Mouse (Mus musculus) cerebellum, adult 18-20 months (tissue): ENCODE results near the gene Cd72.

Experiments
- DNase-seq, 2 experiments: peaks; one replicate each; pipeline ENCODE4 v3.0.0; 2021

The Cd72 gene

GRCm38 (mm10) chr4:43426487-43426886 is 27.9 kb downstream of the Cd72 start:
- no peak for DNase-seq

DNA sequence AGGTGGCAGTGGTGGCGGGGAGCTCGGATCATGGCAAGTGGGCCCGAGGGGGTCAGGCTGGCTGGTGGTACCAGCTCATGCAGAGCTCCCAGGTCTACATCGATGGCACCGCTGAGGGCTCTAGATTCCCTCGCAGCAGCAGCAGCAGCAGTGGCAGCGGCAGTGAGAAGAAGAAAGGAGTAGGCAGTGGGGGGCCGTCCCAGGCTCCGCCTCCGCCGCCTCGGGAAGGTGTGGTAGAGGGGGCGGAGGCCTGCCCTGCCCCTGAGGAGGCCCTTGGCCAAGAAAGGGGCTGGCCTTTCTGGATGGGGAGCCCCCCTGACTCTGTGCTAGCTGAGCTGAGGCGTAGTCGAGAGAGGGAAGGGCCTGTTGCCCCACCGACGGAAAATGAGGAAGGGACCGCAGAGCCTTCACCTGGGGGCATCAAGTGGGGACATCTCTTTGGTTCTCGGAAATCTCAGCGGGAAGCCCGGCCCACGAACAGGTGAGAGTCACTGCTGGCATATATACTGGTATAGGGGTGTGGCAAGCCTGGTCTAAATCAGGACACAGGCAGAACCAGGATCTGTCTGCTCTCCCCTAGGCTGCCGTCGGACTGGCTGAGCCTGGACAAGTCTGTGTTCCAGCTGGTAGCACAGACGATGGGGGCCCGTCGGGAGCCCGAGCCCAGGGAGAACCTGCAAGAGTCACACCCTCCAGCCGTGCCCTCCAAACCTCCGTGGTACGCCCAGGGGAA is 28.6 kb downstream of the Cd72 start:
- DNase-seq = no peak

DNA sequence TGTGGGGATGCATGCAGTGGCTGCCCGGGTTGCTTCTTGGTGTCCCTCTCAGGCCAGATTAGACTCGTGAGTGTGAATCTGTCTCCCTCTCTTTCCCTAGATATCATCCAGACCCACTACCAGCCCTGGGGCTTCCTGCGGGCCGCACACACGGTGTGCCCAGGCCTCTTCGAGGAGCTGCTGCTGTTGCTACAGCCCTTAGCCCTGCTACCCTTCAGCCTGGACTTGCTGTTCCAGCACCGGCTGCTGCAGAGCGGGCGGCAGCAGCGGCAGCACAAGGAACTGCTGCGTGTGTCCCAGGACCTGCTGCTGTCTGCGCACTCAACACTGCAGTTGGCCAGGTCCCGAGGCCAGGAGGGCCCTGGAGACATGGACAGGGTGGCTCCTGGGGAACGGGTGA is 29.2 kb downstream of the Cd72 start:
- DNase-seq = no peak

GRCm38 (mm10) chr4:43424072-43424471 is 30.4 kb downstream of the Cd72 start:
- DNase-seq = no peak

GRCm38 (mm10) chr4:43423267-43423934 is 31.0 kb downstream of the Cd72 start:
- DNase-seq = no peak

- no peak for DNase-seq
Observed at GRCm38 (mm10) chr4:43421632-43422240, 32.7 kb downstream of the Cd72 start.

GRCm38 (mm10) chr4:43420305-43420704 is 34.1 kb downstream of the Cd72 start:
- DNase-seq = peak; percentile 82 to 86

GRCm38 (mm10) chr4:43419801-43420281 is 34.6 kb downstream of the Cd72 start:
- no peak for DNase-seq

- DNase-seq = no peak
Observed at GRCm38 (mm10) chr4:43418973-43419656, 35.3 kb downstream of the Cd72 start.

- no peak for DNase-seq
Observed at GRCm38 (mm10) chr4:43418450-43418849, 36.0 kb downstream of the Cd72 start.

- no peak for DNase-seq
Observed at GRCm38 (mm10) chr4:43417269-43418062, 37.0 kb downstream of the Cd72 start.

- DNase-seq = no peak
Observed at GRCm38 (mm10) chr4:43416071-43416490, 38.3 kb downstream of the Cd72 start.

DNA sequence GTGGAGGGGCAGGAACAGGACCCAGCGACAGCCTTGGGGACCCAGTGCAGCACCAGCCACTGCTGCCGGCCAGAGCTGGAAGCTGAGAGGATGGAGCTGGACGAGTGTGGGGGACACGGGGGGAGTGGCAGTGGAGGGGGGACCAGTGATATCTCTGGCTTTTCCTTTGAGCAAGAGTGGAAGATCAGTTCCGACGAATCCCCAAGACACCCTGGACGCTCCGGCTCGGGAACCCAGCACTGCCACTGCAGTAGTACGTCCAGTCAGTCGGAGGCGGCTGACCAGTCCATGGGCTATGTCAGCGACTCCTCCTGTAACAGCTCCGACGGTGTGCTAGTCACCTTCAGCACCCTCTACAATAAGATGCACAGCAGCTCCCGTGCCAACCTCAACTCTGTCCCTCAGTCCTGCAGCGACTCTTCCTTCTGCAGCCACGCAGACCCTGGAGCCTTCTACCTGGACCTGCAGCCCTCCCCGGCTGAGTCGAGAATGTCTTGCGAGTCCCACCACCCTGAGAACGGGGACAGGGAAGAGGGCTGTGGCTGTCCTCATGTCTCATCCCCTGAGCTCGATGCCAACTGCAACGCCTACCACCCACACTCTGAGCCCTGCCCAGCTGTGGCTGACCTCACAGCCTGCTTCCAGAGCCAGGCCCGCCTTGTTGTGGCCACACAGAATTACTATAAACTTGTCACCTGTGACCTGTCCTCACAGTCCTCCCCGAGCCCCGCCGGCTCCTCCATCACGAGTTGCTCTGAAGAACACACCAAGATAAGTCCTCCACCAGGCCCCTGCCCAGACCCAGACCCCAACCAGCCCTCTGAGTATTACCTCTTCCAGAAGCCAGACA is 39.0 kb downstream of the Cd72 start:
- DNase-seq = no peak

DNA sequence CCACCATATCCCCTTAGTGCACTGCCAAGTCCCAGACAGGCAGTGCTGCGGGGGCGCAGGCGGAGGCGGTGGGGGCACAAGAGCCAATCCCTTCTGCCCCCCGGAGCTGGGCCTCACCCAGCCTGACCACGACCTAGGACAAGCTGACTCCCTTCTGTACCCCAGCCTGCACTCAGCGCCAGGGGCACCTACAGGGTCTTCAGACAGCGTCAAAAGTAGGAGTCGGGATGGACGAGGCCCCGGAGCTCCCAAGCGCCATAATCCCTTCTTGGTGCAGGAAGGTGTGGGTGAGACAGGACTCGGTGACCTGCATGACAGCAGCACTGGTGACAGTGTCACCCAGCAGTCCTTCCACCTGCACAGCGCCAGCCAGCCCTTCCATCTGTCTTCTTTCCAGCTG is 39.7 kb downstream of the Cd72 start:
- no peak for DNase-seq

GRCm38 (mm10) chr4:43407071-43407920 is 47.1 kb downstream of the Cd72 start:
- DNase-seq = no peak

- peak; percentile 59 to 74 for DNase-seq
Observed at GRCm38 (mm10) chr4:43406162-43406971, 48.1 kb downstream of the Cd72 start.

DNA sequence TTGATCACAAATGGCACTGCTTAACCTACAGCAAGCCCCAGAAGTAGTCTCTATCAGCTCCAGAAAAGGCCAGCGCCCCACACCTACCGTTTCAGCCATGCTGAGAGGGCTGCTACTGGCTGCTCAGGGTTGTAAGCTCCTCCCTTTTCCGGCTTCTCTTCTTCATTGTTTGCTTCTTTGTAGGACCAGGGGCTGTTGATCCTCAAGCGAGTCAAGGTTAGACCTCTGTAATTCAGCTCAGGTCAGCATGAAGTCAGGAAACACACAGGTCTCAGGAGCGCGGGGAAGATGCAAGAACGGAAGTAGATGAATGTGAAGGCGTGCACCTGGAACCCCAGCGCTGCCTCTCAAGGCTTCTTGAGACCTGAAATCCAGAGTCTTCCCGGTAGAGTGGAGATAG is 49.7 kb downstream of the Cd72 start:
- DNase-seq = no peak

GRCm38 (mm10) chr4:43402212-43402611 is 52.2 kb downstream of the Cd72 start:
- DNase-seq = no peak

DNA sequence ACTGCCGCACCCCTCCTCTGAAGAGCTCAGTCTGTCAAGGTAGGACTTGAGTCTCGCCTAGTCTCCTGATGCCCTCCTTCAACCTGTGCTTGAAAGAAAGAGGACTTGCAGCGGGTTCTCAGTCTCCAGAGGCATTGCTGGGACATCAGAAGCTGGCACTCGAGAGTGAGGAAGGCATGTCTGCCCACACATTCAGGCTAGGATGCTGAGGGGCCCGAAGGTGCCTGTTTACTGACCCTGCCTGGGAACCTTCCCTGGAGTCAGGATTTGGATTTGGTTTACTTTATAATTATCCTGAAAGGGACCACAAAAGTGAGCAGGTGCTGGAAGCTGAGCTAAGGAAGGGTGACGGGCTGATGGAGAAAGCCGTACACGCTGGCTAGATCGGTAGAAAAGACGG is 52.9 kb downstream of the Cd72 start:
- no peak for DNase-seq

DNA sequence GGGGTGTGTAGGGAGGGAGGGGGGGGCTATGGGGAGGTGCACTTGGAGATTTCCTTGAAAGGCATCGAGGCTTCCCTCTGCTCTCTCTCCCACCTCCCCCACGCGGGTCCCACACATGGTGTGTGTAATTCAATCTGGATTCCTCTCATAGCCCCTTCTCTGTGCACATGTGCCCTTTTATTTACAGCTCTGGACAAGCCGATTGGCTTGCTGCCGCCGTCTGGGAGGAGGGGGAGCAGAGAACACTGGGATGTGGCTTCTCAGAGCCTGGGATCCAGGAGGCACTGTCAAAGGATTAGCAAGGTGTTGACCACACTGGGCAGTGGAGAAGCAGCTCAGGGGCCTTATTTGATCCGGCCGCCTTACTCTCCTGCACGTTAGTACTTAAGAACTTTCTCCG is 53.5 kb downstream of the Cd72 start:
- no peak for DNase-seq
